Mouse (Mus musculus): ENCODE results near the gene Rab38. TPM values are rescaled to one million over a fixed set of nuclear protein-coding genes. Genes with fewer than 3 reads are reported as not detected.

The Rab38 gene
- total RNA-seq, 2 experiments from 2014 or later: 21.7 to 39.1 TPM

- ATAC-seq (replicated peaks; ENCODE audit: poor library complexity): peak; percentile 89
Measured at GRCm38 (mm10) chr7:88522481-88522880, 92.4 kb downstream of the Rab38 start.

- ATAC-seq (replicated peaks; ENCODE audit: poor library complexity): peak; percentile 89
Measured at GRCm38 (mm10) chr7:88527100-88527671, 97.1 kb downstream of the Rab38 start.

GRCm38 (mm10) chr7:88536127-88536531, 106.1 kb downstream of the Rab38 start:
- ATAC-seq (replicated peaks; ENCODE audit: poor library complexity): no peak

- ATAC-seq (replicated peaks; ENCODE audit: poor library complexity): no peak
Measured at GRCm38 (mm10) chr7:88536743-88537142, 106.7 kb downstream of the Rab38 start.

Other genes starting within 250 kb of the Rab38 start
- gene Ctsc, start 152.2 kb upstream of the Rab38 start, total RNA-seq (2015): 100 and 107 TPM in 2 replicates
- gene Ctsc, start 152.2 kb upstream of the Rab38 start, total RNA-seq (2017): 81.5 and 87.4 TPM in 2 replicates

All from megakaryocyte progenitor cell, adult 5-6 weeks (primary cell).